Mouse (Mus musculus) liver, adult 2 months (tissue): ENCODE measurements around the gene Eif3k.

Source experiments
- CTCF ChIP-seq: fragments of 200-500 bp; IDR thresholded peaks from 2 replicates; pipeline ENCODE4 v1.5.1; 2011; ENCODE audit warnings: low read depth, low read length, control low read depth
- POLR2A ChIP-seq: fragments of 200-500 bp; IDR thresholded peaks from 2 replicates; pipeline ENCODE4 v1.6.1; 2011; ENCODE audit warnings: low read length, control low read depth; ENCODE audit not compliant: insufficient read depth; ENCODE audit errors: extremely low read depth

- TF ChIP-seq POLR2A = no peak
- TF ChIP-seq CTCF = no peak
Measured at GRCm38 (mm10) chr7:28950346-28951037, 31.2 kb downstream of the Eif3k start.
